Mouse (Mus musculus): Measurements from ENCODE around the gene Cd300lb.

- no peak for TF ChIP-seq EP300 (IDR thresholded peaks at IDR 0.05; ENCODE audit: low read depth)
- TF ChIP-seq CTCF (IDR thresholded peaks at IDR 0.05; ENCODE audit: low read depth), result no peak
Measured at GRCm38 (mm10) chr11:114907567-114907966, 26.6 kb downstream of the Cd300lb start.

Data from heart, postnatal 0 days (tissue).